Mouse (Mus musculus): ENCODE measurements around the gene Colgalt2.

DNA sequence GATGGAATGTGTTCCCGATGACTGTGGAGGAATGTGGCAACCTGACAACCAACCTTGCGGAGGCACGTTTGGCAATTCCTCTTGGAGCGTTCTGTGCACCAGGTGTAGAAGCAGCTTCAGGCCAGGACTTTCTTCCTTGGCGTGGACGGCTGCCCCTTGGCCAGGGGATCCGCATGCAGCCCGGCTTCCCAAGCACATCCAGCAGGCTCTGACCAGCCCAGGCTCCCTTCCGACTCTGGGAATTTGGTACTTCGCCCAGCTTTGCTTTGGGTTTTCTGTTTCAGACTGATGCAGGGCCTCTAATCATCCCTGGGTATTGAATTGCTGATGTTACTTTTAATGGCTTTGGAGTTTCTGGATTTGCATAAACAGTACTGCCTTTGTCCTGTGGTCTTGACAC is 14.8 kb downstream of the Colgalt2 start:
- no peak for TF ChIP-seq CTCF (IDR thresholded peaks at IDR 0.05; ENCODE audit: low read depth)
- TF ChIP-seq EP300 (IDR thresholded peaks at IDR 0.05; ENCODE audit: low read depth), result no peak
